Mouse (Mus musculus) G1E (cell line): ENCODE measurements around the gene Pygm.

ENCODE experiments used
- CTCF ChIP-seq: IDR thresholded peaks from 2 replicates; pipeline ENCODE4 v1.5.1; 2012; ENCODE audit warnings: low read depth, low read length, inconsistent platforms, mixed read lengths
- GATA1 ChIP-seq: IDR thresholded peaks from 2 replicates; pipeline ENCODE4 v1.6.1; 2012; ENCODE audit warnings: borderline replicate concordance, low read length, inconsistent platforms, mixed read lengths
- GATA2 ChIP-seq: IDR thresholded peaks from 2 replicates; pipeline ENCODE4 v1.6.1; 2012; ENCODE audit warnings: low read depth, low read length, inconsistent platforms, borderline replicate concordance
- POLR2AphosphoS5 ChIP-seq: IDR thresholded peaks from 2 replicates; pipeline ENCODE4 v1.6.1; 2012; ENCODE audit warnings: low read depth, low read length, inconsistent platforms; ENCODE audit not compliant: insufficient replicate concordance
- TAL1 ChIP-seq: conservative IDR thresholded peaks from 2 replicates; pipeline ENCODE4 v1.6.1; 2012; ENCODE audit warnings: low read depth, low read length, inconsistent platforms, mixed read lengths

- TF ChIP-seq CTCF (no peak), GATA1 (no peak), GATA2 (no peak), TAL1 (no peak), POLR2AphosphoS5 (no peak)
Measured at GRCm38 (mm10) chr19:6405433-6405832, 21.2 kb downstream of the Pygm start.
